Comparison of ENCODE assay signal across 8 mouse cellular contexts in genomic region chr11:101278223-101279192, GRCm38 (mm10). TPM values are rescaled to one million over a fixed set of nuclear protein-coding genes. Genes with fewer than 3 reads are reported as not detected.
DNase-seq lines count a peak whose midpoint lies in the region; ATAC-seq and TF ChIP-seq lines count a peak whose summit lies in the region.

Gene Cntd1, plus strand, starts transcription at chr11:101279012.
Gene Coa3, minus strand, starts transcription at chr11:101279114.

- peak within 1 kb of the TSS; percentile 75 for H3K4me2 ChIP-seq in heart, embryonic 11.5 days
- H3K4me2 ChIP-seq in kidney, embryonic 15.5 days: peak within 1 kb of the TSS; percentile 73
- peak within 1 kb of the TSS; percentile 68 for H3K4me2 ChIP-seq in limb, embryonic 15.5 days
- H3K4me2 ChIP-seq in midbrain, postnatal 0 days (ENCODE audit: low read depth, low read length, poor library complexity, severe bottlenecking): peak within 1 kb of the TSS; percentile 61

- peak within 1 kb of the TSS; percentile 50 for H3K27ac ChIP-seq in heart, embryonic 11.5 days (ENCODE audit: low read depth, low read length)
- H3K27ac ChIP-seq in kidney, embryonic 15.5 days: peak within 1 kb of the TSS; percentile 89
- peak within 1 kb of the TSS; percentile 78; the same call in 1 of the 2 replicates for H3K27ac ChIP-seq in limb, embryonic 15.5 days
- H3K27ac ChIP-seq in midbrain, postnatal 0 days (ENCODE audit: low read depth, low read length): peak within 1 kb of the TSS; percentile 79

- H3K36me3 ChIP-seq in heart, embryonic 11.5 days (ENCODE audit: control insufficient read depth, insufficient read depth, low read length): peaks cover 2% of the 10 kb centered on the region; the same call in 1 of the 2 replicates
- peaks cover 23% of the 10 kb centered on the region for H3K36me3 ChIP-seq in kidney, embryonic 15.5 days
- peaks cover 12% of the 10 kb centered on the region; the same call in 1 of the 2 replicates for H3K36me3 ChIP-seq in limb, embryonic 15.5 days
- no peaks in the 10 kb centered on the region for H3K36me3 ChIP-seq in midbrain, postnatal 0 days (ENCODE audit: insufficient read depth, low read length)

- H3K9me3 ChIP-seq in heart, embryonic 11.5 days (replicated peaks; ENCODE audit: control insufficient read depth, low read length): no peaks in the 10 kb centered on the region
- no peaks in the 10 kb centered on the region for H3K9me3 ChIP-seq in kidney, embryonic 15.5 days (replicated peaks)
- no peaks in the 10 kb centered on the region for H3K9me3 ChIP-seq in limb, embryonic 15.5 days
- no peaks in the 10 kb centered on the region for H3K9me3 ChIP-seq in midbrain, postnatal 0 days (ENCODE audit: low read length)

- TF ChIP-seq CTCF in brain, embryonic 14.5 days (IDR thresholded peaks at IDR 0.05; ENCODE audit: borderline replicate concordance, extremely low read depth, insufficient read depth, insufficient read length): 0 out of 2 replicates have a peak, but pooled peaks have one; percentile 14
- peak; percentile 57 for TF ChIP-seq CTCF in midbrain, postnatal 0 days (IDR thresholded peaks at IDR 0.05)

- H3K9ac ChIP-seq in heart, embryonic 11.5 days (ENCODE audit: low read depth, low read length): peak within 1 kb of the TSS; percentile 77
- H3K9ac ChIP-seq in kidney, embryonic 15.5 days: peak within 1 kb of the TSS; percentile 74
- peak within 1 kb of the TSS; percentile 67 for H3K9ac ChIP-seq in limb, embryonic 15.5 days
- peak within 1 kb of the TSS; percentile 84 for H3K9ac ChIP-seq in midbrain, postnatal 0 days (replicated peaks; ENCODE audit: low read length, poor library complexity, severe bottlenecking)

- peak; percentile 90 for DNase-seq in CD4-positive, CD25-positive, alpha-beta regulatory T cell, adult 2 months (ENCODE audit: low read depth, low spot score)
- peak; percentile 98 for DNase-seq in brain, embryonic 14.5 days (ENCODE audit: low read depth)
- DNase-seq in midbrain, postnatal 0 days (ENCODE audit: low spot score): peak; percentile 97
- DNase-seq in spleen, postnatal 14 days (ENCODE audit: low spot score in 2 of 2): peak; percentile 60 to 73

- H3K4me3 ChIP-seq in heart, embryonic 11.5 days (ENCODE audit: low read depth, low read length): peak within 1 kb of the TSS; percentile 72
- H3K4me3 ChIP-seq in kidney, embryonic 15.5 days (replicated peaks): peak within 1 kb of the TSS; percentile 72
- H3K4me3 ChIP-seq in limb, embryonic 15.5 days: peak within 1 kb of the TSS; percentile 78
- peak within 1 kb of the TSS; percentile 69 for H3K4me3 ChIP-seq in midbrain, postnatal 0 days (ENCODE audit: low read depth, low read length)

- peak; percentile 47; the same call in 1 of the 2 replicates for TF ChIP-seq POLR2A in brain, embryonic 14.5 days (IDR thresholded peaks at IDR 0.05; ENCODE audit: borderline replicate concordance, extremely low read depth, insufficient read depth, insufficient read length, poor library complexity, severe bottlenecking)

- 0 out of 2 replicates have a peak, but pooled peaks cover 5% of the 10 kb centered on the region for H3K27me3 ChIP-seq in heart, embryonic 11.5 days (ENCODE audit: control insufficient read depth, insufficient read depth, low read length)
- no peaks in the 10 kb centered on the region for H3K27me3 ChIP-seq in kidney, embryonic 15.5 days
- peaks cover 5% of the 10 kb centered on the region; the same call in 1 of the 2 replicates for H3K27me3 ChIP-seq in limb, embryonic 15.5 days
- no peaks in the 10 kb centered on the region for H3K27me3 ChIP-seq in midbrain, postnatal 0 days (ENCODE audit: insufficient read depth, low read length)

- 8% methylated on average over 45 of the region's 45 CpGs for WGBS in heart, embryonic 11.5 days (ENCODE audit: insufficient replicate concordance)
- WGBS in kidney, embryonic 15.5 days: 7% methylated on average over 45 of the region's 45 CpGs
- 8% methylated on average over 45 of the region's 45 CpGs for WGBS in limb, embryonic 15.5 days
- WGBS in midbrain, postnatal 0 days: 11% methylated on average over 45 of the region's 45 CpGs

- peaks cover 20% of the 10 kb centered on the region for H3K4me1 ChIP-seq in heart, embryonic 11.5 days (ENCODE audit: control insufficient read depth, insufficient read depth, low read length)
- H3K4me1 ChIP-seq in kidney, embryonic 15.5 days: peaks cover 60% of the 10 kb centered on the region
- H3K4me1 ChIP-seq in limb, embryonic 15.5 days: peaks cover 29% of the 10 kb centered on the region
- peaks cover 16% of the 10 kb centered on the region; the same call in 1 of the 2 replicates for H3K4me1 ChIP-seq in midbrain, postnatal 0 days (ENCODE audit: insufficient read depth, low read length)

- peak; percentile 92 for ATAC-seq in erythroblast, adult 5-6 weeks (replicated peaks; ENCODE audit: low FRiP score, poor library complexity, severe bottlenecking)
- ATAC-seq in heart, embryonic 11.5 days (replicated peaks; ENCODE audit: insufficient number of reproducible peaks, low FRiP score, low TSS enrichment): peak; percentile 89
- peak; percentile 87 for ATAC-seq in kidney, embryonic 15.5 days (replicated peaks; ENCODE audit: low FRiP score)
- ATAC-seq in limb, embryonic 15.5 days (ENCODE audit: insufficient number of reproducible peaks, low FRiP score, low TSS enrichment, low read depth): peak; percentile 91
- peak; percentile 93 for ATAC-seq in midbrain, postnatal 0 days (ENCODE audit: low FRiP score)

RNA-seq across cellular contexts. Expression of gene Cntd1, which starts in this region (rescaled TPM):
- polyA plus RNA-seq in brain, embryonic 14.5 days (2012; rRNA removed): 0.53 and 0.79 TPM in 2 replicates
- total RNA-seq in erythroblast, adult 5-6 weeks (2015; ENCODE audit: low replicate concordance): 0.96 TPM in 1 of 2 replicates, not detected in the other
- total RNA-seq in erythroblast, adult 5-6 weeks (2017; ENCODE audit: low replicate concordance): 2.2 and 5.4 TPM in 2 replicates
- polyA plus RNA-seq in heart, embryonic 11.5 days (2014; fragmentation: Nextera tagmentation; extraction: Ambion mirVana): 1.1 TPM in 2 replicates
- polyA plus RNA-seq in kidney, embryonic 15.5 days (2015; fragmentation: Nextera tagmentation; extraction: Ambion mirVana): 1.6 and 3.1 TPM in 2 replicates
- polyA plus RNA-seq in limb, embryonic 15.5 days (2015; fragmentation: Nextera tagmentation; extraction: Ambion mirVana): 0.70 and 1.3 TPM in 2 replicates
- not detected in 2 replicates for total RNA-seq in midbrain, postnatal 0 days (2014; rRNA removed)
- polyA plus RNA-seq in midbrain, postnatal 0 days (2015; fragmentation: Nextera tagmentation; extraction: Ambion mirVana): 0.25 and 0.42 TPM in 2 replicates

RNA-seq across cellular contexts. Expression of gene Coa3, which starts in this region (rescaled TPM):
- polyA plus RNA-seq in brain, embryonic 14.5 days (2012; rRNA removed): 158 and 159 TPM in 2 replicates
- 12.3 and 29.8 TPM in 2 replicates for total RNA-seq in erythroblast, adult 5-6 weeks (2015; ENCODE audit: low replicate concordance)
- 5.3 and 10.6 TPM in 2 replicates for total RNA-seq in erythroblast, adult 5-6 weeks (2017; ENCODE audit: low replicate concordance)
- polyA plus RNA-seq in heart, embryonic 11.5 days (2014; fragmentation: Nextera tagmentation; extraction: Ambion mirVana): 183 and 189 TPM in 2 replicates
- polyA plus RNA-seq in kidney, embryonic 15.5 days (2015; fragmentation: Nextera tagmentation; extraction: Ambion mirVana): 185 and 195 TPM in 2 replicates
- 148 and 154 TPM in 2 replicates for polyA plus RNA-seq in limb, embryonic 15.5 days (2015; fragmentation: Nextera tagmentation; extraction: Ambion mirVana)
- total RNA-seq in midbrain, postnatal 0 days (2014; rRNA removed): 136 and 168 TPM in 2 replicates
- polyA plus RNA-seq in midbrain, postnatal 0 days (2015; fragmentation: Nextera tagmentation; extraction: Ambion mirVana): 204 and 229 TPM in 2 replicates

Comparison
In these comparisons a context has a peak if more than half of its experiments do, and no peak if none do; other contexts are left out.
1. Peak in every context shown above with its lines: DNase-seq, ATAC-seq, H3K4me3 ChIP-seq and H3K27ac ChIP-seq.